Mouse (Mus musculus) CH12.LX (cell line): ENCODE results near the gene Dclk2. TPM values are rescaled to one million over a fixed set of nuclear protein-coding genes. Genes with fewer than 3 reads are reported as not detected.

Source experiments
- DNase-seq: peaks from one replicate; pipeline ENCODE4 v3.0.0-alpha.2; 2013; ENCODE audit errors: extremely low read depth
- H3K27ac ChIP-seq: 2 replicates; pipeline ENCODE4 v1.5.1; 2012; ENCODE audit warnings: low read depth, mild to moderate bottlenecking, control low read depth, moderate library complexity; ENCODE audit not compliant: insufficient read depth
- H3K27me3 ChIP-seq: replicated peaks from 2 replicates; pipeline ENCODE3; 2012; ENCODE audit warnings: inconsistent platforms
- H3K36me3 ChIP-seq, 2 experiments: replicated peaks in 1 of 2; 2 replicates each; pipeline versions ENCODE3 to v1.6.1; 2012; ENCODE audit warnings: inconsistent platforms in 1 of 2, low read length in 1 of 2, mild to moderate bottlenecking in 1 of 2, mixed read lengths in 1 of 2, moderate library complexity in 1 of 2; ENCODE audit not compliant: control insufficient read depth in 1 of 2, insufficient read depth in 1 of 2
- H3K4me1 ChIP-seq, 2 experiments: 2 replicates each; pipeline ENCODE4 v1.6.1; 2012; ENCODE audit warnings: inconsistent platforms in 1 of 2, moderate library complexity in 1 of 2; ENCODE audit not compliant: insufficient read depth in 2 of 2, control insufficient read depth in 1 of 2
- H3K4me2 ChIP-seq: 2 replicates; pipeline ENCODE4 v1.6.1; 2012; ENCODE audit warnings: low read depth, mild to moderate bottlenecking, control low read depth; ENCODE audit not compliant: poor library complexity, insufficient read depth, severe bottlenecking
- H3K4me3 ChIP-seq, 3 experiments: fragments of 150-350 bp in 1 of 3; sonication (generic) in 1 of 3; replicated peaks in 1 of 3; 2 replicates each; pipeline versions ENCODE3 to v1.5.1; 2011 to 2012; ENCODE audit warnings: low read depth in 2 of 3, low read length in 2 of 3, mild to moderate bottlenecking in 2 of 3, moderate library complexity in 2 of 3, control low read depth in 1 of 3, improper control_type of control experiment in 1 of 3, inconsistent platforms in 1 of 3, mixed read lengths in 1 of 3; ENCODE audit not compliant: poor library complexity in 1 of 3
- H3K79me2 ChIP-seq: replicated peaks from 2 replicates; pipeline ENCODE4 v1.6.1; 2012; ENCODE audit warnings: mild to moderate bottlenecking, moderate library complexity; ENCODE audit not compliant: control insufficient read depth, poor library complexity, insufficient read depth, severe bottlenecking; ENCODE audit errors: extremely low read depth
- H3K9ac ChIP-seq: 2 replicates; pipeline ENCODE4 v1.6.1; 2012; ENCODE audit warnings: low read depth, mild to moderate bottlenecking, control low read depth, moderate library complexity; ENCODE audit not compliant: insufficient read depth
- H3K9me3 ChIP-seq: replicated peaks from 2 replicates; pipeline ENCODE3; 2012; ENCODE audit warnings: low read length, inconsistent platforms, mixed read lengths
- CHD1 ChIP-seq: IDR thresholded peaks from 2 replicates; pipeline ENCODE4 v1.6.1; 2012; ENCODE audit warnings: low read depth, low read length, improper control_type of control experiment, inconsistent platforms
- CHD2 ChIP-seq: IDR thresholded peaks from 2 replicates; pipeline ENCODE4 v1.6.1; 2011; ENCODE audit warnings: low read length, improper control_type of control experiment
- E2F4 ChIP-seq: IDR thresholded peaks from 2 replicates; pipeline ENCODE4 v1.6.1; 2011; ENCODE audit warnings: low read depth, low read length, improper control_type of control experiment; ENCODE audit not compliant: insufficient replicate concordance
- EP300 ChIP-seq: IDR thresholded peaks from 2 replicates; pipeline ENCODE4 v1.6.1; 2011; ENCODE audit warnings: low read length, improper control_type of control experiment
- ETS1 ChIP-seq: conservative IDR thresholded peaks from 2 replicates; pipeline ENCODE4 v1.6.1; 2012; ENCODE audit warnings: low read depth, mild to moderate bottlenecking, inconsistent platforms, low read length, improper control_type of control experiment, moderate library complexity
- GABPA ChIP-seq: IDR thresholded peaks from 2 replicates; pipeline ENCODE4 v1.6.1; 2012; ENCODE audit warnings: low read depth, low read length, improper control_type of control experiment, inconsistent platforms; ENCODE audit not compliant: insufficient replicate concordance
- HCFC1 ChIP-seq: IDR thresholded peaks from 2 replicates; pipeline ENCODE4 v1.6.1; 2012; ENCODE audit warnings: low read depth, mild to moderate bottlenecking, inconsistent platforms, low read length, improper control_type of control experiment
- KAT2A ChIP-seq: IDR thresholded peaks from 2 replicates; pipeline ENCODE4 v1.6.1; 2012; ENCODE audit warnings: low read length, improper control_type of control experiment, inconsistent platforms; ENCODE audit not compliant: insufficient replicate concordance
- MAFK ChIP-seq: IDR thresholded peaks from 2 replicates; pipeline ENCODE4 v1.6.1; 2011; ENCODE audit warnings: low read length, improper control_type of control experiment; ENCODE audit not compliant: insufficient replicate concordance
- MAX ChIP-seq: IDR thresholded peaks from 2 replicates; pipeline ENCODE4 v1.6.1; 2011; ENCODE audit warnings: low read length, improper control_type of control experiment
- MEF2A ChIP-seq: IDR thresholded peaks from 2 replicates; pipeline ENCODE4 v1.6.1; 2014; ENCODE audit warnings: low read depth, mild to moderate bottlenecking, inconsistent platforms, low read length, improper control_type of control experiment, borderline replicate concordance
- MYC ChIP-seq: IDR thresholded peaks from 2 replicates; pipeline ENCODE4 v1.6.1; 2011; ENCODE audit warnings: low read depth, mild to moderate bottlenecking, improper control_type of control experiment, low read length
- NRF1 ChIP-seq: IDR thresholded peaks from 2 replicates; pipeline ENCODE4 v1.6.1; 2014; ENCODE audit warnings: low read depth, mild to moderate bottlenecking, inconsistent platforms, low read length, improper control_type of control experiment, moderate library complexity
- PAX5 ChIP-seq: IDR thresholded peaks from 2 replicates; pipeline ENCODE4 v1.6.1; 2012; ENCODE audit warnings: low read length, inconsistent platforms, mixed read lengths
- POLR2A ChIP-seq: IDR thresholded peaks from 2 replicates; pipeline ENCODE4 v1.6.1; 2011; ENCODE audit warnings: low read depth, mild to moderate bottlenecking, improper control_type of control experiment, low read length
- TBP ChIP-seq: conservative IDR thresholded peaks from 2 replicates; pipeline ENCODE4 v1.6.1; 2011; ENCODE audit warnings: low read depth, low read length, improper control_type of control experiment
- TCF12 ChIP-seq: IDR thresholded peaks from 2 replicates; pipeline ENCODE4 v1.6.1; 2014; ENCODE audit warnings: low read depth, mild to moderate bottlenecking, inconsistent platforms, low read length, improper control_type of control experiment
- UBTF ChIP-seq: IDR thresholded peaks from 2 replicates; pipeline ENCODE4 v1.6.1; 2012; ENCODE audit warnings: low read depth, mild to moderate bottlenecking, inconsistent platforms, low read length, improper control_type of control experiment, moderate library complexity
- USF2 ChIP-seq: conservative IDR thresholded peaks from 2 replicates; pipeline ENCODE4 v1.6.1; 2011; ENCODE audit warnings: low read depth, low read length, improper control_type of control experiment
- ZKSCAN1 ChIP-seq: IDR thresholded peaks from 2 replicates; pipeline ENCODE4 v1.6.1; 2012; ENCODE audit warnings: low read depth, inconsistent platforms, low read length, improper control_type of control experiment, borderline replicate concordance
- ZNF384 ChIP-seq: IDR thresholded peaks from 2 replicates; pipeline ENCODE4 v1.6.1; 2012; ENCODE audit warnings: low read depth, low read length, improper control_type of control experiment, inconsistent platforms
- dilution Hi-C: fragments of 300-500 bp; cut with MboI; formaldehyde crosslinking; loops from 2 replicates; pipeline ENCODE4 v1.14.3; 2020; ENCODE audit warnings: low sequenced_read_pairs; ENCODE audit not compliant: extremely low pct_unique_long_range_greater_than_20kb, extremely low pct_ligation_motif_present
- in situ Hi-C: fragments of 300-500 bp; cut with MboI; formaldehyde crosslinking; loops from 3 replicates; pipeline ENCODE4 v1.14.3; 2019; ENCODE audit warnings: low sequenced_read_pairs, low pct_ligation_motif_present, low pct_unique_long_range_greater_than_20kb, mixed read lengths
- polyA plus RNA-seq: library from polyadenylated mRNA; unstranded; fragments of >175 nt; gene quantifications from 2 replicates; pipeline ENCODE4 v1.2.1, GENCODE M21; 2012; ENCODE audit warnings: low read depth; ENCODE audit not compliant: insufficient read length
- total RNA-seq, 2 experiments: library from RNA; depleted of rRNA; stranded (reverse); fragments of 300-350 nt in 1 of 2; fragments of >200 nt in 1 of 2; gene quantifications; 2 replicates each; pipeline ENCODE4 v1.2.3; 2012 to 2014

Dclk2 gene
- total and polyA plus RNA-seq, 3 experiments: 0.93 to 2.0 (median 1.0) TPM

- no peak for TF ChIP-seq CHD1
Measured at GRCm38 (mm10) chr3:86774566-86775443, 145.8 kb downstream of the Dclk2 start (continued).

- Histone ChIP-seq H3K9me3 (no peaks in the 10 kb centered on the region), H3K4me2 (no peak overlapping the region), H3K4me1 (peaks cover 4 to 14% of the 10 kb centered on the region in 2 experiments; a peak in 3 of 4 replicates), H3K27ac (no peak overlapping the region), H3K79me2 (no peaks in the 10 kb centered on the region), H3K27me3 (no peaks in the 10 kb centered on the region), H3K36me3 (no peaks in the 10 kb centered on the region), H3K9ac (no peak overlapping the region), H3K4me3 (no peak overlapping the region)
- TF ChIP-seq MYC: no peak
- TF ChIP-seq TBP: no peak
- TF ChIP-seq ZKSCAN1: no peak
- no peak for TF ChIP-seq MAFK
- TF ChIP-seq UBTF: no peak
- no peak for TF ChIP-seq ZNF384
- TF ChIP-seq MEF2A: no peak
- no peak for TF ChIP-seq NRF1
- in situ Hi-C loops (loop anchor here (25.0 kb wide), 1 partner anchor 407 kb away; no protein-coding TSS in a partner anchor), dilution Hi-C loops (no loop called here)
- DNase-seq: no peak
Measured at GRCm38 (mm10) chr3:86768969-86769368, 151.7 kb downstream of the Dclk2 start.

GRCm38 (mm10) chr3:86768553-86768952 lies 152.1 kb downstream of the Dclk2 start:
- in situ Hi-C loops (loop anchor here (25.0 kb wide), 1 partner anchor 406 kb away; no protein-coding TSS in a partner anchor), dilution Hi-C loops (no loop called here)
- TF ChIP-seq GABPA: no peak
- no peak for TF ChIP-seq USF2
- TF ChIP-seq POLR2A: no peak
- TF ChIP-seq MAFK: no peak
- TF ChIP-seq EP300: no peak
- TF ChIP-seq KAT2A: no peak
- no peak for TF ChIP-seq ETS1
- TF ChIP-seq E2F4: no peak
- no peak for TF ChIP-seq HCFC1
- no peak for TF ChIP-seq TBP
- no peak for TF ChIP-seq MAX
- TF ChIP-seq PAX5: no peak
- no peak for TF ChIP-seq TCF12
- TF ChIP-seq MEF2A: no peak
- TF ChIP-seq CHD2: no peak
- H3K9ac ChIP-seq: no peak overlapping the region
- no peaks in the 10 kb centered on the region for H3K36me3 ChIP-seq
- H3K4me3 ChIP-seq: no peak overlapping the region
- H3K27me3 ChIP-seq: no peaks in the 10 kb centered on the region
- no peaks in the 10 kb centered on the region for H3K79me2 ChIP-seq
- no peak overlapping the region for H3K4me2 ChIP-seq
- DNase-seq: no peak
- H3K27ac ChIP-seq: no peak overlapping the region
- peaks cover 2% of the 10 kb centered on the region for H3K9me3 ChIP-seq
- peaks cover under 1 to 10% of the 10 kb centered on the region in 2 experiments; a peak in 3 of 4 replicates for H3K4me1 ChIP-seq
